Mouse (Mus musculus) urinary bladder, postnatal 36 days (tissue): ENCODE results near the gene Kcnq1.

ENCODE experiments used
- DNase-seq, 2 experiments: peaks; one replicate each; pipeline ENCODE4 v3.0.0; 2022; ENCODE audit warnings: low spot score in 2 of 2, mixed read lengths in 1 of 2

Gene Kcnq1

DNA sequence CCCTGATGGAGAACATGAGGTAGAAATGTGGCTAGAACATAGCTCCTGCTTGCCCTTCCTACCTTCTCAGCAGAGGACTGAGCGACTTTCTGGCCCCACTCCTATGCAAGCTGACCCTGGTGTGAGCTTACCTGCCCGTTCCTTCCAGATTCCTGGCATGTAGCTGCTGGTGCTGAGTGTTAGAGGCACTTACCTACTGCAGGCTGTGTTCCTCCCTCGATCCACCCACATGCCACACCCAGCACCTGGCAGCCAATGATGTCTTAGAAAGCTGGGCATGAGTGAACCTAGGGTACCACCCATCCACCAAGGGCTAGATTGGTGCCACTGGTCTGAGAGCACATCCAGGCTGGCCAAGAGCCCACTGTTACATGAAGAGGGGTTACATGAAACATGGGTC is 12.3 kb upstream of the Kcnq1 start:
- DNase-seq: no peak

DNA sequence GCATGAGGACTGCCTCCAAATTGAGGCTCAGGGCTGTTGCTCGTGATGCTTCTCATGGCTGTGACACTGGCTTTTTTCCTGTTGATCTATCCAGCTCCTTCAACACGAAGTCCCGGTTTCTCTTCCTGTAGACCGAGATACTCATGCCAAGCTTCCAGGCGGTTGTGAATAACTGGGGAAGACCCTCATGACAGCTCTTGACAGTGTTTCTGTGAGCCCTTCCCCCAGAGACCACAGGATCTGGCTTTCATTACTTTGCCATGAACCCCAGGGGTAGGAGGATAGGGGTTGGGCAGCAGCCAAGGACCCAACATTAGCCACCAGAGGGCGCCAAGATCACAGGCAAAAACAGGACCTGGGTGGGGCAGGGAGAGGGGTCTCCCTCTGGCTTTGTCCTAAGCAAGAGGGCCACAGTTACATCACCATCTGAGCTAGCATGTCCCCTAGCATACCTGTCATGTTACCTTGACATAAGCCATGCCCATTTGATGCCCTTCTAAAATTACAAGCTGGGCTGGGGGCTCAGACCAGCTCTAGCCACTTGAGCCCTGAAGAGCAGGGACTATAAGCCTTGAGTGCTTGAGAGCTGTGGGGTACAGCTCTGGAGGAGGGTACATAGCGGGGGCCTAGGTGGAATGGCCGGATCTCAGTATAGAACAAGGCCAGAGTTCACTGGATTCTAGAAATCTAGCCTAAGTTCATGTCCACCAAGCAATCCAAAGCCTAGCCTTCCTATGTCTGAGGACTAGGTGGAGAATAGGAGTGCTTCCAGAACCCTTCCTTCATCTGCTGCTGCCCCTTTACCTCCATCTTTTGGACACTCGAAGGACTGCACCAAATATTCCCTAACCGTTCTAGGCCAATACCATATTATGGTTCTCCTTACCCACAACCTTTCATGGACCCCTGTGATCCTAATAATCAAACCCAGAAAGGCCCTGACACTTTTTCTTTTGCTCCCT is 11.3 kb upstream of the Kcnq1 start, which contains the start of gene Trpm5:
Gene Trpm5, minus strand, starts transcription at position 51 of the 962 bp plus-strand sequence.
- peak; percentile 55 to 65 for DNase-seq

DNA sequence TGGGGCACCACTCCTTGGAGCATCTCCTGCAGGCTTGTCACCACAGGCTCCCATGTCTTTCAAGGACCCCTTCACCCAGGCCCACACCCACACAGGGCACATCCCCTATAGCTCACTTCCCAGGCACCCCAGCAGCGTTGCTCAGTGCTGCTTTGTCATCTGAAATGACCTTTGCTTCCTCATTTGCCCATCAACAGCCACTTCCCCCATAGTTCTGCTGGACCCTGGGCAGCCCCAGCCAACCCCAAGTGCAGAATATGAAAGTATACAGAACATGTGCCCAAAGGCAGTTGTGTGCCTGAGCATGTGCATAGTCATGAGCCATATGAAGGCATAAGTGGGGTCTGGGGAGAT is 10.6 kb upstream of the Kcnq1 start:
- no peak for DNase-seq

DNA sequence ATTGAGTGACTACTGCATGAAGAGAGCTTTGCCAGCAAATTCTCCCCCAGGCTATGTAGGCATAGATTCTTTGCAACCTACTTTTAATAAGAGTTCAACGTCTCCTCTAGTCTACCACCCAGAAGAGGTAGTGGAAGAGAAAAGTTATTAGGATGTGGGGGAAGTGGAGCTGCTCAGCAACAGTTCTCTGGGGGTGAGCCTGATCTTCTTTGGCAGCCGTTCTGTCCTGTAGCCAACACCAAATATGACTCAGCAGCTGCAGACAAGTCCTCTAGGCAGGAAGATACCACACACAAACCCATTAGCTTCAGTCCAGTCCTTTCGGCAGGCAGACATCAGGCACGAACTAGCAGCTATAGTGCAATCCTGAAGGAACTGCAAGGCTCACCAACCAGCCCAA is 5.4 kb upstream of the Kcnq1 start:
- peak in 1 of 2 experiments; percentile 43 for DNase-seq

DNA sequence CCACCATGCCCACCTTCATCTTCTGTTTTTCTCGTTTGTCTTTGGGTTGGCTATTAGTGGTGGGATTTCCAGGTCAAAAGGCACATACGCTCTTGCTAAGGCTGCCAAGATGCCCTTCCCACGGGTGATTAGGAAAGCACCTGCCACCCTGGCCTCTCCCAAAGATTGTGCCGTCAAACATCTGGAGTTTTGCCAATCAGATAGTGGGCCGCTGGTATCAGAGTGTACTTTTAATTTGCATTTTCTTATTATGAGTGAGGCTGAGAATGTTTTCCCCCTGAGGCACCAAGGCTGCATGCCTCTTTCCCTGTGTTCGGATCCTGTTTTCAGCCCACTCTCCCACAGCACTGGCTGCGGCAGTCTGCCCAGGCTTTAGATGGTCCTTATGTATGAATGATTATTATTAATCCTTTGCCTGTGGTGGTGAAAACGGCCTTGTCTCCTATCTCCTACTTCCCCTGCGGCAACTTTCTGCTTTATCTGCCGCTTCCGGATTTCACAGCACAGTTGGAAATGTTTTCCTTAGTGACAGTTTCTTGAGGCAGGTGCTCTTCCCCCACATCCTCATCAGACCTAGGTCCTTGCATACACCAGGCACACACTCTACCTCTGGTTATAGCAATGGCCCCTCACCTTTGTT is 784 bp upstream of the Kcnq1 start:
- no peak for DNase-seq

DNA sequence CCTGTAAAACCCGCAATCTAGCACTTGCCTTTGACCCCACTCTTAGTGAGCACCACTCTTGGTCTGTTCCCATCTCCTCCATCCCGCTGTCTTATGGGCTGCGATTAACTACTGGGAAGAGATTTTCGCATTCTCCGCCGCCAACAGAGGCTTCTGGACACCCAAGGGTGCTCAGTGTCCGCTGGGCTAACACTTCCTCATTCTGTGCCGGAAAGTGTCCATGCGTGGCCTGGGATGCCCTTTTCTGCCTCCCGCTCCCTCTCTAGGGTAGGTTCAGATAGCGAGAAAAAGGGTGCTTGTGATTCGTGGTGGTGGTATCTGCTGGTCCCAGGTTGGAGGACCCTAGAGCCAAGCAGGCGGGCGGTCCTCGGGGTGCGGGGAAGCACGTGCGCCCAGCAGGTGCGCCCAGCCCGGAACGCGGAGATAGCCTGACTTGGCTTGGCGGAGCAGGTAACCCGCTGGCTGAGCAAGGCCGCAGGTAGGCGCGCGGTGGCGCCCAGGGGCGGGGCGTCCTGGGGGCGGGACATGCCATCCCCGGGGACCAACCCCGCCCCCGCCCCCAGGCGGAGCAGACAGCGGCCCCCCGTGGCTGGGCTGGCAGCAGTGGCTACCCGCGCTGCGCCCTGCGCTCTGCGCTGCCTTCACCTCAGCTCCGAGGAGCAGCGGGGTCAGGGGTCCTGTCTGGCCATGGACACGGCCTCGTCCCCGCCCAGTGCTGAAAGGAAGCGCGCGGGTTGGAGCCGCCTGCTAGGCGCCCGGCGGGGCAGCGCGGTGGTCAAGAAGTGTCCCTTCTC is 707 bp downstream of the Kcnq1 start:
- peak in 1 of 2 experiments; percentile 50 for DNase-seq

DNA sequence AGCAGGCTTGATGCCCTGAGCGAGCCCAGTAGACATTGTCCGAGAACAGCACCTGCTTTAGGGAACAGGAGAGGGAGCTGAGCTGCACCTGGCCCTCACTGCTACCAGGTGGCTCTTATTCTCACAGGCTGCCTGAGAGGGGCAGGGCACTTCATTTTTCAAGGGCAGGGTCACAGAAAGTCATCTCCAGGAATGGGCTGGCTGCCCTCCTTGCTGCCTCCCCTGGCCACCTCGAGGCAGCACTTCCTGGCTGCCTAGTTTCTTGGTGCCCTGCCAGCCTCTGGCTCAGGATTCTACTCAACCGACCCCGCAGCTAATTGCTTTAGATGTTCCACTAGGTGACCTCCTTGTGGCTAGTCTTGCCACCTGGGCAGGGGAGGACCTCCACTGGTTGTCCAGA is 2.0 kb downstream of the Kcnq1 start:
- no peak for DNase-seq

DNA sequence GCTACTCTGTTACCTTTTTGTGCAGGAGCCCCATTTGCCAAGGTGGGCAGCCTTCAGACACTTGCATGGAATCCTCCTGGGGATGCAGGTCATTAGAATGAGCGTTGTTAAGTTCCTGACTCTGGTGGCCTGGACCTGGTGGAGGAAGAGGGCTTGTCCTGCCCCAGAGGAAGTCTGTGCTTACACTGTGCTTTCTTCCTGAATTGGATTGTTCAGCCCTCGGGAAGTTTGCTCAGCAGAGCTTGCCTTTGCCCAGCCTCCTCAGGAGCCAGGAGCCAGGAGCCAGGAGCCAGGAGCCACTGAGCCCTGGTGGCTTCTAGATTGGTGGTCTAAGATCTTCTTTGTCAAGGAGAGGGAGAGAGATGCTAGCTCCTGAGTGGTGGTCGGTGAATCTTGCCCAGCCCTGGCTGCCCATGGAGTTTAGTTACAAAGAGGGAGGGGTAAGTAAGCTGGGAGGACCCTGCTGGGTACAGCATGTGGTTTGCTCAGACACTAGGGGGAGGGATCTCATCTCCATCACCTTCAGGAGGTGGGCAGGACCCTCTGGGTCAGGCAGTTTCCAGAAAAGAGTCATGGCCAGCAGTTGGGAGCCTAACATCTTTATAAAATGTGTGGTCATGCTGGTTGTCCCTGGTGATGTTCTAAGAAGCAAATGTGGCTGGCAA is 3.0 kb downstream of the Kcnq1 start:
- DNase-seq: no peak

DNA sequence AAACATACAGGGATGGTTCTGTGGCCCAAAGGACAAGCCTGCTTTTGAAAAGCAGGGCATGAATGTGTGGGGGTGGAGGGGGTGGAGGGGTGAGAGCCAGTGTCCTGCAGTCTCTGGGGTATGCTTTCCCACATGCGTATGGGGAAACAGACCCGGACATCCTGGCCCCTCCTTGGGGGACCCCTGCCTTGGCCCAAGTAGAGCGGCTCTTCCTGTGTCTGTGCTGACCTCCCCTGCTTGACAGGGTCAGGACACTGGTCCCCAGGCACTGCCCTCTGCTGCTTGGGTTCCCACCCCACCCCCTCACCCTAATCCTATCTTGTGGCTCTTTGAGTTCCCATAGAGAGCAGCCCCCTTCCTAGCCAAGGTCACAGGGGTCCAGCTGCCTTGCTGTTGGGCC is 3.5 kb downstream of the Kcnq1 start:
- no peak for DNase-seq

DNA sequence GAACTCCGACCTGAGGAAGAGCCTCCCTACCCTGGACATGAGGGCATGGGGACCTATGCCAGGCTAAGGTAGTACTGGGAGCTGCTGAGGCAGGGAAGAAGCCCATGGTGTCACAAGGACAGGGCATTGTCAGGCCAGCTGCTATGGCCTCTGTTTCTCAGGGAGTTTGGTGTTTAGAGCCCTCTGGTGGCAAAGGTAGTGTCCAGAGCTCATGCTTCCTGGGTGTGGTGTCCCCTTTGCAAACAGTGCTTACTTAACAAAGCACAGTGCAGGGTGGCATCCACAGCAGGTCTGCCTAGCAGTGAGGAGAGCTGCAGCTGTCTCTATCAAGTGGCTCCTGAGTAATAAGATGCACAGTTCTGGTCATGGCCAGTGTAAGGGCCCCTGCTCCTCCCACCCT is 4.6 kb downstream of the Kcnq1 start:
- no peak for DNase-seq

DNA sequence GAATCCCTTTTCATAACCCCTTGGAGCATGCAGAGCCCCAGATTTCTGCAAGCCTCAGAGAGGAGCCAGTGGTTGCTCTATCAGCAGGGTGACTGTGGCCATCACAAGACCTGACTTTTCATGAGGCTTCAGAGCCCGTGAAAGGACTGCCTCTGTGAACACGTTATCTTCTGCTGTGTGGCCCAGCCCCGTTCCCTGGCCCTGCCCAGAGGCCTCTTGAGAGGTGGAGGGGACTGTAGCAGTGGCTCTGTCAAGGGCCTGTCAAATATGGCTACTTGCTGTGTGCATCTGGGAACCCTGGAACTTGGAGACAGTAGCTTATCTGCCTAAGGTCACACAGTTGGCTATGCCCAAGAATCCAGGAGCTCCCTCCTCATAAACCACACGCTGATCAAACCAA is 5.6 kb downstream of the Kcnq1 start:
- DNase-seq: no peak

DNA sequence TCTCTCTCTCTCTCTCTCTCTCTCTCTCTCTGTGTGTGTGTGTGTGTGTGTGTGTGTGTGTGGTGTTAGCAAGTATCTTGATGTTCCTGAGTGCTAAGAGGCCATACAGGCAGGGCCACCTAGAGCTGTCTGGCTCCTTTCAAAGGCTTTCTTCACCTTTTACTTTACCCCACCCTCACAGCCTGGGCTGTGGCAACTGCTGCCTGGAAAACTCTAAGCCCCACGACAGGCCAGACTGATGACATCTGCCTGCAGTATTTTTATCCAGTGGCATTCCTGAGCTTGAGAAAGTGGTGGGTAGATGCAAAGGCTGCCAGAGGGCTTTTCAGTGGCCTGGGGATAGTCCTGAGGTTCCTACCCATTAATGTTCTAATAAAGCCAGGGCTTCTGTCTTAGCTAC is 6.2 kb downstream of the Kcnq1 start:
- DNase-seq: no peak

DNA sequence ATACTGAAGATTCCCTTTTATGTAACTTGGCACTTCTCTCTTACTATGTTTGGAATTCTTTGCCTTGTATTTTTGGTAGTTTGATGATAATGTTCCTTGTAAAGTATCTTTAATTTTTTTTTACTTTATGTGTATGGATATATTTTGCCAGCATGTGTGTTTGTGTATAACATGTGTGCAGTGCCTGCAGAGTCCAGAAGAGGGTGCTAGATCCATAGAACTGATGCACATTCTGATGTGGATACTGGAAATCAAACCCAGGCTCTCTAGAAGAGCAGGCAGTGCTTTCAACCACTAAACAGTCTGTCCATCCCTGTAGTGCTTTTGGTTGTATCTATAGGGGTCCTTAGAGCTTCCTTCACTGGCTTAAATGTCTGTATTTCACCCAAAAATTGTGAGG is 8.6 kb downstream of the Kcnq1 start:
- no peak for DNase-seq

DNA sequence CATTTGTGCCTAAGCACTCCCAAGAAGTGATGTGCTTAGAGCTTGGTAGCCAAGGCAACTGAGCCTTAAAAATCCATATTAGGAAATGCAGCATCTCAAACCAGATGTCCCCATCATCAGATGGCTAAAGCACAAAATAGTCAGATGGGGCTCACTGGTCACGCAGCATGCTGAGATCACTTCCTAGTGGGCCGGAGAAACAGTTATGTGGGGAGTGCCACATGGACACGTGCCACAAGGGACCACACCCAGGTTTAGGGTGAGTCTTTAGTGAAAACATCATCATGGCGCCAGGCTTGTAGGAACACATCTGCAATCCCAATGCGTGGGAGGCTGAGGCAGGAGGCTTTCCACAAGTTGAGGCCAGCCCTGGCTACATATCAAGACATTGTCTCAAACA is 10.4 kb downstream of the Kcnq1 start:
- no peak for DNase-seq

DNA sequence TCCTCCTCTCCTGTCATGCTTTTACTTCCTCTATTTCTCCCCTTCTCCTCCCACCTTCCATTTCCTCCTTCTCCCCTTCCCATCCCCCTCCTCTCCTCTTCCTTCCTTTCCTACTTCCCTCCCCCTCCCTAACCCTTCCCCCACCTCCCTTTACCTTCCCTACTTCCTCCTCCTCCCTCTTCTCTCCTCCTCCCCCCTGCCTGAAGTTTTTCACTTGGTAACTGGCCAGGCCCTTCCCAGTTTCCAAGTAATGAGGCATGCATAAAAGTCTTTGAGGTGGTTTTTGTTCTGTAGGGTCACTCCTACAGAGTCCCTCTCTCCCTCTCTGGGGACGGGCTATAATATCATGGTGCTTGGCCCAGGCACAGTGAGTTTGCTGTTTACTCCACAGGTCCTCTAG is 13.2 kb downstream of the Kcnq1 start:
- DNase-seq: no peak

DNA sequence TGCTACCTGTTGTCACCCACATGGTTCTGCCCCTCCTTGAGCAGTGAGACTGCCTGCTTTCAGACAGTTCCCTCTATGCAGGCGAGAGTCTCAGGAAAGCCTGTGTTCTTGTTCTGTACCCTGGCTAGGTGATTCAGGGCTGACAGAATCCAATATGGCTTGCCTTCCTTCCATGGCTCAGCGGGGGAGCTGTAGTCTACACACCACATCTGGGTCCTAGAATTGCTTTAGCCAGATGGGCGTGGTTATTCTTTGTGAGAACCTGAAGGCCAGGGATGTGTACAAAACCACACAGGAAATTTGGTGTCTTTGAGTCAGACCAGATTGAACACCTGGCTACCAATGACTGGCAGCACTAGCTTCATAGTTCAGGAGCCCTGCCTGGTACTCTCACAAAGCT is 13.7 kb downstream of the Kcnq1 start:
- no peak for DNase-seq

DNA sequence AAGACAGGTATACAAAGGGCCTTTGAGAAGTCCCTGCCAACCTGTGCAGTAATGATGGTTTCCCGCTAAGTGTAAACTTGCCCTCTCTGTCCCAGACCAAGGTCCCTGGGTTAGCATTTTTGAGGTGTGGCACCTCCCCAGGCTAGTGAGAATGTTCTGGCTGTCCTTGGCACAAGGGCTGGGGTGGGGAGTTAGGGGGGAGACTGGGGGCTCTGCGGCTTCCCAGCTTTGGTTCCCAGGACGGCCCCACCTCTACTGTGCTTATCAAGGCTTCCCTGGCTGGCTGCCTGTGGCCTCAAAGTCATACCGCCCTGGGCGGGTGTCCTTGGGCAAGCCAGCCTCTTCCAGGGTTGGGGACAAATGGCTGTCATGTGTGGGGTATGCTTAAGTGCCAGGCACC is 16.0 kb downstream of the Kcnq1 start:
- DNase-seq: no peak

DNA sequence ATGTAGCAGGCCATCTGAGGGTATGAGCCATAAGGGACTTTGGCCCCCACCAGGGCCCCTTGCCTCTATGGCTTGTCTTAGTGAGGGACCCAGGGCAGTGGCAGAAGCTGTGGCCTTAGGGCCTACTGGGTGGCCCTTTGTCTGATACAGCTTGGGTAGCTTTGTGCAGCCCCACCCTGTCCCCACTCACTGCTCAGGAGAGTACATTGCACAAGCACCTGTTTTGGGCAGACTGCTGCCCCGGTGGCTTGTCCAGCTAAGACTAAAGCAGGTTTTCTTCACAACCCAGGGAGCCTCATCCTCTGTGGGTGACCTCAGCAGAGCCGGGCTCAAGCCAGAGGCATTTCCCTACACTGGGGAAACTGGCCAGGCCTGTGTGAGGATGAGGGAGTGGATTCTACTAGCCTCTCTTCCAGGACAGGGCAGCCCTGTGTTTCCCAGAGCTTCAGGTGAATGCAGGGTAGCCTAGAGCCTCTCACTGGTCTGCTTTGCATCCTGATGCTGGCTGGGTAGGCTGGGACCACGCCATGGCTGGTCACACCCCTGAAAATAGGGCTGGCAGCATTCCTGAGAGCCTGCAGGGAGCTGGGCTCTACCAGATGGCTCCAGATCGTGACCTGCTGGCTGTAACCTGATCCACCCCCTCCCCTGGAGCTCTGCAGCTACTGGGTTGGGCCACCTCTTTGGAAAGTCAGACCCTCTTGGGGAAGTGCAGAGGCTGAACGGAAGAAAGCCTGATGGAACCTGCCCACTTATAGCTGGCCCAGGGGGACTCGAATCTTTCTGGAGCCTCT is 17.9 kb downstream of the Kcnq1 start:
- peak; percentile 22 to 30 for DNase-seq

DNA sequence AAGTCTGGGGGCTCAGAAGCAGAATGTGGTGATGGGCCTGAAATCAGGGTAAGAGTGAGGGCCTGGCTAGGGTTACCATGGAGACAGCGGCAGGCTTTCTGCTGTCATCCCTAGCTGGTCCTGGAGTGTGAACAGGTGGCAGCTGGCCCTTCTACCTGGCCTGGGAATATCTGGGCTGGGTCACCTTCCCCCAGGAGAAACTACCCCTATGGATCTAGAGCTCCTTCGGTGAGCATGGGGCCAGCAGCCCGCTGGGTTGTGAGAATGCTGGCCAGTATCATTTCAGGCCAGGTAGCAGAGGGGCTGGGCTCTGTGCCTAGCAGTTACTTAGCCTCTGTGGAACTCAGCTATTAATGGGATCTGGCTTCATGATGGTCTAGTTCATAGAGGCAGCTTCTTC is 18.7 kb downstream of the Kcnq1 start:
- no peak for DNase-seq

DNA sequence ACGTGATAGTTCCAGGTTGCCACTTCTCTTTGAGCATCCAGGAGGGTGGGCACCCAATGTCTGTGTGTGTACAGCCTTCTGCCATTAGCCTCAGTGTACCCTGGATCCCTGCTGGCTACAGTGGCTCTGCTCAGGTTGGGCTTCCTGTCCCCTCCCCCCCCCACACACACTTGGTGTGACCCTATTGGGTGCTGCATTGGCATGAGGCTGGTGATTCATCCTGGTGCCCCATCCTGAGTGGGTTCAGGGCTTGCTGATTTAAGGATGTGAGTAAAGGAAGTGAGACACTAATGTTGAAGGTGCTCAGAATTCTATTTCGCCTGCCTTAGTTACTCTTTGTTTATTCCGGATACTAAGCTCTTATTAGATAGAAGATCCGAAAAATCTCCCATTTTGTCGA is 26.7 kb downstream of the Kcnq1 start:
- DNase-seq: no peak

DNA sequence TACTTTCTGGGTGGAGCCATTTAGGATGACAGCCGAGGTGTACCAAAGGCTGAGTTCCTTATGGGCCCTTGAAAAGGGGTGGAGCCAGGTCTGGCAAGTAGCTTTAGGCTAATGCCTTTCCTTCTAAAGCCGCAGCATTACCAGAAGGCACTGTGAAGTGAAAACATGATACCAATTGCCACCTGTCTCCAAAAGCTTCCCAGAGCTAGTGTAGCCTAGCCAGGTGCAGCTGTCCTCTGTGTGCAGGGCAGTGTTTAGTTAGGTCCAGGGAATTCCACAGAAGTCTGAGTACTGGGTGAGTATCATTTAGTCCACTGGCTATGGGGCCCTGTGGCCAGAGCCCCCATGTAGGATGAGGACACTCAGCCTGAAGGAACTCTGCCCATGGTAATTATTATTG is 30.0 kb downstream of the Kcnq1 start:
- DNase-seq: no peak
